Mouse (Mus musculus) heart, postnatal 36 days (tissue): Measurements from ENCODE around the gene Herc2. TPM values are rescaled to one million over a fixed set of nuclear protein-coding genes. Genes with fewer than 3 reads are reported as not detected.

ENCODE experiments used
- DNase-seq, 2 experiments: peaks; one replicate each; pipeline ENCODE4 v3.0.0; 2021 to 2022
- intact Hi-C: fragments of 180-260 bp; cut with DNase I; formaldehyde crosslinking; loops from one replicate; pipeline ENCODE4 v1.15.1; 2025
- total RNA-seq, 2 experiments: library from RNA; stranded (reverse); gene quantifications; 2 replicates each; pipeline ENCODE4 v1.2.3; 2021

Herc2 gene
- total RNA-seq, 2 experiments from 2014 or later = 43.4 to 45.9 TPM

GRCm38 (mm10) chr7:56064876-56065275 lies 14.9 kb downstream of the Herc2 start:
- DNase-seq = no peak
- intact Hi-C loops = no loop called here

GRCm38 (mm10) chr7:56066136-56066535 lies 16.1 kb downstream of the Herc2 start:
- DNase-seq = no peak
- intact Hi-C loops = no loop called here

- no peak for DNase-seq
- intact Hi-C loops = no loop called here
Measured at GRCm38 (mm10) chr7:56066634-56067033, 16.6 kb downstream of the Herc2 start.

GRCm38 (mm10) chr7:56071724-56072123 lies 21.7 kb downstream of the Herc2 start:
- no peak for DNase-seq
- intact Hi-C loops = loop anchor here (2.0 kb wide), 1 partner anchor 17 kb away; no protein-coding TSS in a partner anchor

GRCm38 (mm10) chr7:56083034-56083433 lies 33.0 kb downstream of the Herc2 start:
- intact Hi-C loops = no loop called here

GRCm38 (mm10) chr7:56089097-56089496 lies 39.1 kb downstream of the Herc2 start:
- intact Hi-C loops = loop anchor here (2.0 kb wide), 1 partner anchor 16 kb away; no protein-coding TSS in a partner anchor
- DNase-seq = no peak

More at GRCm38 (mm10) chr7:56083034-56083433, 33.0 kb downstream of the Herc2 start:
- DNase-seq = no peak

GRCm38 (mm10) chr7:56091445-56091844 lies 41.4 kb downstream of the Herc2 start:
- intact Hi-C loops = no loop called here
- DNase-seq = no peak

- no peak for DNase-seq
- intact Hi-C loops = no loop called here
Measured at GRCm38 (mm10) chr7:56102293-56102847, 52.4 kb downstream of the Herc2 start.

GRCm38 (mm10) chr7:56112999-56113398 lies 63.0 kb downstream of the Herc2 start:
- intact Hi-C loops = no loop called here
- DNase-seq = no peak

GRCm38 (mm10) chr7:56114148-56114547 lies 64.2 kb downstream of the Herc2 start:
- DNase-seq = no peak
- intact Hi-C loops = no loop called here

- no peak for DNase-seq
- intact Hi-C loops = no loop called here
Measured at GRCm38 (mm10) chr7:56120968-56121367, 71.0 kb downstream of the Herc2 start.

- no peak for DNase-seq
- intact Hi-C loops = no loop called here
Measured at GRCm38 (mm10) chr7:56121425-56121824, 71.4 kb downstream of the Herc2 start.

GRCm38 (mm10) chr7:56128080-56128479 lies 78.1 kb downstream of the Herc2 start:
- no peak for DNase-seq
- intact Hi-C loops = no loop called here

- no peak for DNase-seq
- intact Hi-C loops = no loop called here
Measured at GRCm38 (mm10) chr7:56129577-56129976, 79.6 kb downstream of the Herc2 start.

GRCm38 (mm10) chr7:56131548-56131947 lies 81.6 kb downstream of the Herc2 start:
- DNase-seq = no peak
- intact Hi-C loops = no loop called here

- intact Hi-C loops = no loop called here
Measured at GRCm38 (mm10) chr7:56138706-56139105, 88.7 kb downstream of the Herc2 start.

GRCm38 (mm10) chr7:56146424-56146823 lies 96.4 kb downstream of the Herc2 start:
- DNase-seq = no peak

More at GRCm38 (mm10) chr7:56138706-56139105, 88.7 kb downstream of the Herc2 start:
- DNase-seq = no peak

GRCm38 (mm10) chr7:56148925-56149324 lies 98.9 kb downstream of the Herc2 start:
- intact Hi-C loops = no loop called here

More at GRCm38 (mm10) chr7:56146424-56146823, 96.4 kb downstream of the Herc2 start:
- intact Hi-C loops = no loop called here

GRCm38 (mm10) chr7:56151885-56152676 lies 102.1 kb downstream of the Herc2 start:
- no peak for DNase-seq
- intact Hi-C loops = no loop called here

More at GRCm38 (mm10) chr7:56148925-56149324, 98.9 kb downstream of the Herc2 start:
- no peak for DNase-seq

GRCm38 (mm10) chr7:56153161-56153560 lies 103.2 kb downstream of the Herc2 start:
- intact Hi-C loops = no loop called here

GRCm38 (mm10) chr7:56153625-56154024 lies 103.6 kb downstream of the Herc2 start:
- DNase-seq = no peak
- intact Hi-C loops = no loop called here

More at GRCm38 (mm10) chr7:56153161-56153560, 103.2 kb downstream of the Herc2 start:
- DNase-seq = no peak

- intact Hi-C loops = no loop called here
- no peak for DNase-seq
Measured at GRCm38 (mm10) chr7:56163316-56163715, 113.3 kb downstream of the Herc2 start.
